Mouse (Mus musculus): ENCODE data around the gene Klhdc7b. TPM values are rescaled to one million over a fixed set of nuclear protein-coding genes. Genes with fewer than 3 reads are reported as not detected.

Klhdc7b gene
- total RNA-seq, 2 experiments from 2014 or later, result 0.82 to 1.0 TPM

- DNase-seq (ENCODE audit: low spot score in 2 of 2), result no peak
These were observed 10.4 kb upstream of the Klhdc7b start for GRCm38 (mm10) chr15:89374340-89374739.

GRCm38 (mm10) chr15:89374801-89375534 is 9.7 kb upstream of the Klhdc7b start:
- DNase-seq (ENCODE audit: low spot score in 2 of 2), result no peak

- DNase-seq (ENCODE audit: low spot score in 2 of 2), result no peak
These were observed 8.7 kb upstream of the Klhdc7b start for GRCm38 (mm10) chr15:89376040-89376439.

GRCm38 (mm10) chr15:89376957-89377356 is 7.8 kb upstream of the Klhdc7b start, which contains the start of gene Tymp:
Gene Tymp (minus strand): TSS chr15:89377039.
- DNase-seq (ENCODE audit: low spot score in 2 of 2), result no peak

GRCm38 (mm10) chr15:89377362-89377761 is 7.4 kb upstream of the Klhdc7b start:
- DNase-seq (ENCODE audit: low spot score in 2 of 2), result no peak

- no peak for DNase-seq (ENCODE audit: low spot score in 2 of 2)
These were observed 6.5 kb upstream of the Klhdc7b start for GRCm38 (mm10) chr15:89377938-89378828.

GRCm38 (mm10) chr15:89378831-89379401 is 5.8 kb upstream of the Klhdc7b start, which contains the start of gene Odf3b:
Gene Odf3b (minus strand): TSS chr15:89379282.
- no peak for DNase-seq (ENCODE audit: low spot score in 2 of 2)

- DNase-seq (ENCODE audit: low spot score in 2 of 2), result no peak
These were observed 5.3 kb upstream of the Klhdc7b start for GRCm38 (mm10) chr15:89379429-89379828.

GRCm38 (mm10) chr15:89387127-89387526 is 2.4 kb downstream of the Klhdc7b start:
- DNase-seq (ENCODE audit: low spot score in 2 of 2), result no peak

GRCm38 (mm10) chr15:89390081-89390480 is 5.4 kb downstream of the Klhdc7b start:
- no peak for DNase-seq (ENCODE audit: low spot score in 2 of 2)

- no peak for DNase-seq (ENCODE audit: low spot score in 2 of 2)
These were observed 12.2 kb downstream of the Klhdc7b start for GRCm38 (mm10) chr15:89396883-89397282.

- DNase-seq (ENCODE audit: low spot score in 2 of 2), result no peak
These were observed 13.4 kb downstream of the Klhdc7b start for GRCm38 (mm10) chr15:89398146-89398545.

- no peak for DNase-seq (ENCODE audit: low spot score in 2 of 2)
These were observed 15.0 kb downstream of the Klhdc7b start for GRCm38 (mm10) chr15:89399716-89400115.

- DNase-seq (ENCODE audit: low spot score in 2 of 2), result no peak
These were observed 17.8 kb downstream of the Klhdc7b start for GRCm38 (mm10) chr15:89402471-89402870.

- no peak for DNase-seq (ENCODE audit: low spot score in 2 of 2)
These were observed 20.3 kb downstream of the Klhdc7b start for GRCm38 (mm10) chr15:89404831-89405623.

- DNase-seq (ENCODE audit: low spot score in 2 of 2), result no peak
These were observed 22.0 kb downstream of the Klhdc7b start for GRCm38 (mm10) chr15:89406691-89407090.

GRCm38 (mm10) chr15:89410118-89410517 is 25.4 kb downstream of the Klhdc7b start, which contains the start of gene Syce3:
Gene Syce3 (minus strand): TSS chr15:89410503.
- DNase-seq (ENCODE audit: low spot score in 2 of 2), result no peak

GRCm38 (mm10) chr15:89415282-89415681 is 30.6 kb downstream of the Klhdc7b start:
- no peak for DNase-seq (ENCODE audit: low spot score in 2 of 2)

- DNase-seq (ENCODE audit: low spot score in 2 of 2), result no peak
These were observed 37.2 kb downstream of the Klhdc7b start for GRCm38 (mm10) chr15:89421938-89422337.

- no peak for DNase-seq (ENCODE audit: low spot score in 2 of 2)
These were observed 39.9 kb downstream of the Klhdc7b start for GRCm38 (mm10) chr15:89424621-89425020.

GRCm38 (mm10) chr15:89425711-89426121 is 41.0 kb downstream of the Klhdc7b start, which contains the start of gene Cpt1b:
Gene Cpt1b (minus strand): TSS chr15:89425863.
- no peak for DNase-seq (ENCODE audit: low spot score in 2 of 2)

Measured in left cerebral cortex, adult 18-20 months (tissue).